Mouse (Mus musculus): ENCODE measurements around the gene 6430628N08Rik.

DNA sequence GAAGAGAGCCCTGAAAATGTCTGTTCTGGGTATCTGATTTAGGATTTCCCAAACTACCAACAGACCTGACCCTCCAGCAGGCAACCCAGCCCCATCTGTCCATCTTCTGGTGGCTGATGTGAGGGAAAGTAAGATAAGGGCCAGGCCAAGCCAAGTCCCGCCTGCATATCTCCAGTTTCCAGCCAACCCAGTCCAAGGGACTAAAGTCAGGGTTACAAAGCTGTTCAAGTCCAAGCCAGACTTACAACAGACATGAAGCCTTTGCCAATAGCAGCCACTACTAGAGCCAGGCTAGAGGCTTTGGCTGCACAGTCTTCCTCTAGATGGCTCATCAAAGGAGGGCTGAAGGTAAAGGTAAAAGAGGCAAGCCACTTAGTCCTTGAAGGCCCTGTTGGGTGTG is 17.5 kb downstream of the 6430628N08Rik start:
- TF ChIP-seq EP300 (IDR thresholded peaks at IDR 0.05; ENCODE audit: low read depth) (no peak), CTCF (IDR thresholded peaks at IDR 0.05; ENCODE audit: low read depth) (no peak)

Measured in liver, postnatal 0 days (tissue).